Mouse (Mus musculus): ENCODE data around the gene Spag17. TPM values are rescaled to one million over a fixed set of nuclear protein-coding genes. Genes with fewer than 3 reads are reported as not detected.

Gene Spag17
- polyA plus RNA-seq, 1 experiment, result 0.05 TPM

DNA sequence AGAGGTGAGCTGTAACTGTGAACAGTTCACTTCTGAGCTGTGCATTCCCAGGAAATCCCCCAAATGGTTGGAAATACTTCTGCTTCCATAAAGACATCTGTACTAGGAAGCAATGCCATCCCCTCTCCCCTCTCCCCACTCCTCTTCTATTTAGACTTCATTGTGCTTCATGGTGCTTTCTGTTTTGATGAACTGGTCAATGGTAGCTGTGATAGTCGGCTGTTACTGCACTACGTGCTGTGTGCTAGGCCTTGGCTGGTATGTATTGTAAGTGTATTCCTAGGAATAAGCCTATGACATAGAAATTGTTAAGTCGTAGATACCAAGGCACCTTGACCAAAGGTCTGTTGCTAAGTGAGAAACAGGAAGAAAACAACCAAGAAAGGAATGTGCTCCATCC lies 149.9 kb downstream of the Spag17 start:
- DNase-seq, result no peak
- Histone ChIP-seq H3K4me1 (ENCODE audit: control insufficient read depth, insufficient read depth, low read length) (peaks cover 12% of the 10 kb centered on the region; the same call in 1 of the 2 replicates), H3K27me3 (ENCODE audit: control insufficient read depth, insufficient read depth, low read length) (no peaks in the 10 kb centered on the region), H3K4me3 (replicated peaks; ENCODE audit: insufficient read depth, low read depth, low read length) (no peak overlapping the region), H3K27ac (ENCODE audit: insufficient read depth, low read length) (no peak overlapping the region)
- no peak for TF ChIP-seq CTCF (IDR thresholded peaks at IDR 0.05; ENCODE audit: borderline replicate concordance, insufficient read depth, low read depth, low read length)
- TF ChIP-seq POLR2A (IDR thresholded peaks at IDR 0.05; ENCODE audit: borderline replicate concordance, insufficient read depth, low read length), result no peak
- 91% methylated on average over 3 of the region's 3 CpGs for WGBS

DNA sequence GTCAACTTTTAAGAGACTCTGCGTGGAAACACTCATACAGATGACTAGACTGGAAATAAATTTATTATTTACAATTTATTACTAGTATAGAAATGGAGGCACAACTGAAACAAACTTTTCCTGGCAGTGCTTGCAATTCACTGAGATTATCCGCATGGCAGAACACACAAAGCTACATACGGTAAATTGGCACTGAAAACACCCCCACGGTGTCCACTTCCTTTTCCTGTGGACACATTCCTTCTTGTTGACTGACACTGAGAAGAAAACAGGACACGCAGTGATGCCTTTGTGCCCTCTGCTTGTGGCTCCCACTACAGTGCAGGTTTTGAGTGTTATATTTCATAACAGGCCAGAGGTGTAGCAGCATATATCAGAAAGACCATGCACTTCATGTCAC lies 151.6 kb downstream of the Spag17 start:
- Histone ChIP-seq H3K4me1 (ENCODE audit: control insufficient read depth, insufficient read depth, low read length) (peaks cover 12% of the 10 kb centered on the region; the same call in 1 of the 2 replicates), H3K27me3 (ENCODE audit: control insufficient read depth, insufficient read depth, low read length) (no peaks in the 10 kb centered on the region), H3K27ac (ENCODE audit: insufficient read depth, low read length) (no peak overlapping the region), H3K4me3 (replicated peaks; ENCODE audit: insufficient read depth, low read depth, low read length) (no peak overlapping the region)
- no peak for DNase-seq
- no peak for TF ChIP-seq CTCF (IDR thresholded peaks at IDR 0.05; ENCODE audit: borderline replicate concordance, insufficient read depth, low read depth, low read length)
- TF ChIP-seq POLR2A (IDR thresholded peaks at IDR 0.05; ENCODE audit: borderline replicate concordance, insufficient read depth, low read length), result no peak
- 30% methylated on average over 5 of the region's 5 CpGs for WGBS

DNA sequence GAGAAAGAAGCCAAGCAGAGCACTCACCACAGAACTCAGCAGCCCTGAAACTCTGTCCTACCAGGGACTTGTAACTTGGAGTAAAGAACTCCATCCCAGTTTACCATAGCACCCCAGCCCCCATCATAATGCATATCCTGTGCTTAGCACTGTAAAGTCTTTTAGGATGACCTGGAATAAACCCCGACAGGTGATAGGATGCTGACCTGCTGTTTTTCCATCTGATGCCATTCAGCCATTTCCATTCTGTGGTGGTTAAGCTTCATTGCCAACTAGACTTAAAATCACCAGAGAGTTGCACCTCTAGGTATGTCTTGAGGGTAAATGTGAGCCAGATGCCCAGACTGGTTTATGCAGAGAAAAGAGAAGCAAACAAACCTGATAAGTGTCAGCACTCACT lies 189.2 kb downstream of the Spag17 start:
- DNase-seq, result peak; percentile 33 to 64
- H3K27me3 ChIP-seq (ENCODE audit: control insufficient read depth, insufficient read depth, low read length), result no peaks in the 10 kb centered on the region
- H3K4me1 ChIP-seq (ENCODE audit: control insufficient read depth, insufficient read depth, low read length), result no peaks in the 10 kb centered on the region; the same call in 1 of the 2 replicates
- H3K4me3 ChIP-seq (replicated peaks; ENCODE audit: insufficient read depth, low read depth, low read length), result no peak overlapping the region
- no peak overlapping the region for H3K27ac ChIP-seq (ENCODE audit: insufficient read depth, low read length)
- WGBS, result 9% methylated on average over 1 of the region's 1 CpGs
- TF ChIP-seq CTCF (IDR thresholded peaks at IDR 0.05; ENCODE audit: borderline replicate concordance, insufficient read depth, low read depth, low read length), result no peak
- no peak for TF ChIP-seq POLR2A (IDR thresholded peaks at IDR 0.05; ENCODE audit: borderline replicate concordance, insufficient read depth, low read length)

DNA sequence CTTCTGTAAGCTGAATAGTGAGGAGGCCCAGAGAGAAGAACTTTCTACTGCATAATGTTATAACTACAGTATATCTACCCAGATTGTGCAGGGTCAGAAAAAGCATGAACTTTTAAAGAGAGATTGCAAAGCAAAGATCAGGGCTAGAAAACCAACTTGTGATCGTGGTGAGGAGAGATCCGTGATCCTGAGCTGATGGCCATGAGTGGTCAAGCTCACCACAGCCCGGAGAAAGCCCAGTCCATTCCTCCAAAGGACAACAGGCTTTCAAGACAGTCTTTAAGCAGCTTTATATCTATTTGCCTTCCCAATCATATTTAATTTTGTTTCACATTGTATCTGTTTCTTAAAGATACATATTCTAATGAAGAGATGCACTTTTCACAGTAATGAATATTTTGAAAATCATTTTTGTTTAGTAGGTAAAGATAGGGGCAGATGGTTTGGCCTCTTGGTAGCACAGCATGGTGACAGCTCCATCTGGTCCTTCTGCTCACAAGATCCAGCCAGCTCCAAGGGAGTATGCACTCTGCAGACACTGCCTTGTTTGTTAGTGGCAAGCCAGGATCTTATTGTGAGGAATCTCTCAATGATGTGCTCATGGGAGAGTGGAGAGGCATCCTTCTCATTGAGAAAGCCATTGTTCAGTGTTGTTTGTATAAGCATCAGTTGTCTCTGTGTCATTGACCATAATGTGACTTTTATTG lies 217.3 kb downstream of the Spag17 start:
- H3K27me3 ChIP-seq (ENCODE audit: control insufficient read depth, insufficient read depth, low read length), result no peaks in the 10 kb centered on the region
- TF ChIP-seq POLR2A (IDR thresholded peaks at IDR 0.05; ENCODE audit: borderline replicate concordance, insufficient read depth, low read length), result peak; percentile 41; the same call in 1 of the 2 replicates
- no peak for TF ChIP-seq CTCF (IDR thresholded peaks at IDR 0.05; ENCODE audit: borderline replicate concordance, insufficient read depth, low read depth, low read length)
- peak; percentile 86 to 94 for DNase-seq
- WGBS, result 8% methylated on average over 3 of the region's 3 CpGs
- peak overlapping the region; percentile 71 for H3K27ac ChIP-seq (ENCODE audit: insufficient read depth, low read length)
- peaks cover 16% of the 10 kb centered on the region for H3K4me1 ChIP-seq (ENCODE audit: control insufficient read depth, insufficient read depth, low read length)
- H3K4me3 ChIP-seq (replicated peaks; ENCODE audit: insufficient read depth, low read depth, low read length), result no peak overlapping the region

DNA sequence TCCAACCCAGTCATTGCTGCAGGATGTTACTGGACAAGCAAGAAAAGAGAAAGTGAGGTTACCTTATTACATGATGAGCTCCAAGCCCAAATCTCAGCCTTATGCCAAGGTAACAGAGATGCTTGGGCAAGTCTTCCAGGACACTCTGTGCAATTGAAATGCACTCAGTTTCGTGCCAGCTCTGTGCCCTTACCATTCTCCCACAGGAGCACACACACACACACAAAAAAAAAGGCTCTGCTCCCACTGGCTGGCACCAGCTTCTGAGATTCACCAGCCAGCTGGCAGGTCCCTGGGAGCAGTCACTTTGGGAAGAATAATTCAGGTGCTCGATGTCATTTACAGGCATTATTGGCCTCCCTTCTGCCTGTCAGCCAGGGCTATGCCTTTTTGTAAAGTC lies 221.5 kb downstream of the Spag17 start:
- WGBS, result 3% methylated on average over 2 of the region's 2 CpGs
- peak; percentile 74 to 91 for DNase-seq
- no peak for TF ChIP-seq POLR2A (IDR thresholded peaks at IDR 0.05; ENCODE audit: borderline replicate concordance, insufficient read depth, low read length)
- no peak for TF ChIP-seq CTCF (IDR thresholded peaks at IDR 0.05; ENCODE audit: borderline replicate concordance, insufficient read depth, low read depth, low read length)

DNA sequence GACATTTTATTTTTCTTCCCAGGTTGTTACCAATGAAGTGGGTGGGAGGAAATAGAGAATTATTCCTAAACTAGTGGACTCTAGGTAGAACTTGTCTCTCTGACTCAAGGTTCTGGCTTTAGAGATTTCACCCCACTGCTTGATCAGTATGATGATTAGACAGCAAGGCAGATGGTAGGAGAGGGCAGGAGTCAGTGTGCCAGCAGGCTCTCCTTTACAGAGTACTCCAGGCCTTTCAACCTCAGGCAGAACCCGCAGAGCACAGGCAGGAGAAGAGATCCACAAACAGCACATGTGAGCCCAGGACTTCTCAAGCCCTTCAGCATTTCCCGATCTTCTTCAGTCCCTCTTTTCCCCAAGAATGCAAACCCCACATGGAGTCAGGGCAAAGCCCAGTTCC lies 233.5 kb downstream of the Spag17 start:
- Histone ChIP-seq H3K4me1 (ENCODE audit: control insufficient read depth, insufficient read depth, low read length) (peaks cover 7% of the 10 kb centered on the region), H3K27me3 (ENCODE audit: control insufficient read depth, insufficient read depth, low read length) (no peaks in the 10 kb centered on the region), H3K27ac (ENCODE audit: insufficient read depth, low read length) (peak overlapping the region; percentile 59; the same call in 1 of the 2 replicates), H3K4me3 (replicated peaks; ENCODE audit: insufficient read depth, low read depth, low read length) (no peak overlapping the region)
- TF ChIP-seq POLR2A (IDR thresholded peaks at IDR 0.05; ENCODE audit: borderline replicate concordance, insufficient read depth, low read length) (no peak), CTCF (IDR thresholded peaks at IDR 0.05; ENCODE audit: borderline replicate concordance, insufficient read depth, low read depth, low read length) (no peak)
- DNase-seq, result peak; percentile 35 to 65
- 18% methylated on average over 2 of the region's 2 CpGs for WGBS

More for the DNA sequence above, 221.5 kb downstream of the Spag17 start:
- H3K4me1 ChIP-seq (ENCODE audit: control insufficient read depth, insufficient read depth, low read length), result peaks cover 16% of the 10 kb centered on the region
- H3K4me3 ChIP-seq (replicated peaks; ENCODE audit: insufficient read depth, low read depth, low read length), result no peak overlapping the region
- H3K27me3 ChIP-seq (ENCODE audit: control insufficient read depth, insufficient read depth, low read length), result no peaks in the 10 kb centered on the region
- H3K27ac ChIP-seq (ENCODE audit: insufficient read depth, low read length), result peak overlapping the region; percentile 70; the same call in 1 of the 2 replicates

DNA sequence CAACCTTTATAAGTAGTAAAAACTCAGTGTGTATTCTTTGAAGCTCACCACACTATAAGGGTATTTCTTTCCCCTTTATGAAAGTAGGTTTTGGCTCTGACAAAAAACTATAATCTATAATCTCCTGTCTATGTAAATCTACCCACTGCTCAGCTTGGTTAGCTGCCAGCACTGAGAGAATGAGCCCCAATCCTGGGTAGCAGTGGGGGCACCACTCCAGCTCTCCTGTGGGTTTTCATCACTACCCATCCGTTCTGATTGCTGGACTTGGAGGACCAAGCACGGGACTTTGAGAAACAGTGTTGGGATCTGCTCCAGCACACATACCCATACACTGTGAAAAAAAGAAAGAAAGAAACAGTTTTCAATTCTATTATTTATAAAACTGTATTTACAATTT lies 236.8 kb downstream of the Spag17 start:
- WGBS, result 4% methylated on average over 2 of the region's 2 CpGs
- Histone ChIP-seq H3K27ac (ENCODE audit: insufficient read depth, low read length) (no peak overlapping the region), H3K4me3 (replicated peaks; ENCODE audit: insufficient read depth, low read depth, low read length) (no peak overlapping the region), H3K4me1 (ENCODE audit: control insufficient read depth, insufficient read depth, low read length) (peaks cover 7% of the 10 kb centered on the region), H3K27me3 (ENCODE audit: control insufficient read depth, insufficient read depth, low read length) (no peaks in the 10 kb centered on the region)
- TF ChIP-seq CTCF (IDR thresholded peaks at IDR 0.05; ENCODE audit: borderline replicate concordance, insufficient read depth, low read depth, low read length) (no peak), POLR2A (IDR thresholded peaks at IDR 0.05; ENCODE audit: borderline replicate concordance, insufficient read depth, low read length) (no peak)
- peak; percentile 52 to 73 for DNase-seq

DNA sequence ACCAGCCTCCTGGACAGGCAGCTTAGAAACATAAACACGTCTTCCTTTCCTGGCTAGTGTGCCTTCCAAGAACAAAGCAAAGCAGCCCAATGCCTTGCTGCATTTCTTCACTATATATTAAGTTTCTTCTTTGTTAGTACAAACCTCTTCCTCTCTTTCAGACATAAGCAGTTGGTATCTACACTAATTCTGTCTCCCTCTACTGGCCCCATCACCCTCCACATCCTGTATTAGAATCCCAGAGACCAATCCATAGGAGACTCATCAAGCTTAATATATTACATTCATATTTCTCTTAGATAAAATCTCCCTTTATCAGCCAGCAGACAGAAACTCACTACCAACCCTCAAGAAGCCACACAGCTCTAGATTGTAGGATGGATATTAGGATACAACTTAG lies 237.2 kb downstream of the Spag17 start:
- H3K4me3 ChIP-seq (replicated peaks; ENCODE audit: insufficient read depth, low read depth, low read length), result no peak overlapping the region
- peaks cover 7% of the 10 kb centered on the region for H3K4me1 ChIP-seq (ENCODE audit: control insufficient read depth, insufficient read depth, low read length)
- no peak overlapping the region for H3K27ac ChIP-seq (ENCODE audit: insufficient read depth, low read length)
- TF ChIP-seq CTCF (IDR thresholded peaks at IDR 0.05; ENCODE audit: borderline replicate concordance, insufficient read depth, low read depth, low read length) (no peak), POLR2A (IDR thresholded peaks at IDR 0.05; ENCODE audit: borderline replicate concordance, insufficient read depth, low read length) (no peak)
- 12% methylated on average over 1 of the region's 1 CpGs for WGBS
- no peaks in the 10 kb centered on the region for H3K27me3 ChIP-seq (ENCODE audit: control insufficient read depth, insufficient read depth, low read length)
- DNase-seq, result no peak
